Mouse (Mus musculus): ENCODE results near the gene Adar. TPM values are rescaled to one million over a fixed set of nuclear protein-coding genes. Genes with fewer than 3 reads are reported as not detected.

Adar gene
- total RNA-seq (2021), result 100 to 1,000 TPM; 104 to 112 TPM

GRCm38 (mm10) chr3:89714359-89715206 lies at the start of gene Adar:
Gene Adar (plus strand): TSS chr3:89715022.
- DNase-seq (ENCODE audit: extremely low spot score in 1 of 2, low spot score in 1 of 2), result peak; percentile 91 to 95

DNA sequence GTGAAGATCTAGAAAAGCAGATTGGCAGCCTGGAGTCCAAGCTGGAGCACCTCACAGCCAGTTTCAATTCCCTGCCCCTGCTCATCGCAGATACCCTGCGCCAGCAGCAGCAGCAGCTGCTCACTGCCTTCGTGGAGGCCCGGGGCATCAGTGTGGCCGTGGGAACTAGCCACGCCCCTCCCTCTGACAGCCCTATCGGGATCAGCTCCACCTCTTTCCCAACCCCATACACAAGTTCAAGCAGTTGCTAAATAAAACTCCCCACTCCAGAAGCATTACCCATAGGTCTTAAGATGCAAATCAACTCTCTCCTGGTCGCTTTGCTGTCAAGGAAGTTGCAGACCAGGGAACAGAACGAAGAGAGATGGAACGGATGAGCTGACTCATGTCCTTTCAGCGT lies 47.7 kb upstream of the Adar start:
- DNase-seq (ENCODE audit: extremely low spot score in 1 of 2, low spot score in 1 of 2), result no peak

GRCm38 (mm10) chr3:89671334-89671733 lies 43.5 kb upstream of the Adar start:
- no peak for DNase-seq (ENCODE audit: extremely low spot score in 1 of 2, low spot score in 1 of 2)

DNA sequence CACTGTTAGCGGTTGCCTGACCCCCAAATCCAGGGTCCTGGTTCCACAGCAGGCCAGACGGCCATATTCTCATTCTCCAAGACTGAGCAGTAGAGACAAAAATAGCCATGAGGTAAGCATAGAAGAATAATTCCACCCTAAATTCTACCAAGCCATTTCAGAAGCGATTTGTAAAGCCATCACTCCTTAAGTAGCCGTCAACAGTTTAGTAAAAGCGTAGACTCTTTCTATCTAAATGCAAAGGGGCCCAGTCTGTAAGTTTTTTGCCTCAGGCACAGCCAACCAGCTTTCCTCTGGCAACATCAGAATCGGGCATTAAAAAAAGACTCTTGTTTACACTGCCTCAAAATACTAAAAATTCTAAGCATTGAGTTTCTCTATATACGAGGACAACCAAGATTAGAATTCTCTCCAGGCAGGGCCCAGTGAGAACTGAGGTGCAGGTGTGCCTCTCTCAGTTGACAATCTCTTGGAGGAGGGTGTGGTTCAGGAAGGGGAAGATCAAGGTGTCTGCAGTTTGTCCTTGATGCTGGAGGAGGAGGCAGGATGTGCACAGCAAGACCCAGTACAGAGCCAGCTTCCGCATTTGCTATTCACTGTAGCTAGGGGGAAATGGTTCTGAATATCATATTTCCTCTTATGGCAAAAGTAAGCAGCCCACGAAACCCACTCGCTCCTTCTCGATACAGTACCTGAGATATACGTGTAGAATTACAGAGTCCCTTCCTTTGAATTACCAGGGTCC lies 42.1 kb upstream of the Adar start:
- DNase-seq (ENCODE audit: extremely low spot score in 1 of 2, low spot score in 1 of 2), result no peak

GRCm38 (mm10) chr3:89677617-89678016 lies 37.2 kb upstream of the Adar start:
- no peak for DNase-seq (ENCODE audit: extremely low spot score in 1 of 2, low spot score in 1 of 2)

- no peak for DNase-seq (ENCODE audit: extremely low spot score in 1 of 2, low spot score in 1 of 2)
Measured at GRCm38 (mm10) chr3:89686031-89686430, 28.8 kb upstream of the Adar start.

DNA sequence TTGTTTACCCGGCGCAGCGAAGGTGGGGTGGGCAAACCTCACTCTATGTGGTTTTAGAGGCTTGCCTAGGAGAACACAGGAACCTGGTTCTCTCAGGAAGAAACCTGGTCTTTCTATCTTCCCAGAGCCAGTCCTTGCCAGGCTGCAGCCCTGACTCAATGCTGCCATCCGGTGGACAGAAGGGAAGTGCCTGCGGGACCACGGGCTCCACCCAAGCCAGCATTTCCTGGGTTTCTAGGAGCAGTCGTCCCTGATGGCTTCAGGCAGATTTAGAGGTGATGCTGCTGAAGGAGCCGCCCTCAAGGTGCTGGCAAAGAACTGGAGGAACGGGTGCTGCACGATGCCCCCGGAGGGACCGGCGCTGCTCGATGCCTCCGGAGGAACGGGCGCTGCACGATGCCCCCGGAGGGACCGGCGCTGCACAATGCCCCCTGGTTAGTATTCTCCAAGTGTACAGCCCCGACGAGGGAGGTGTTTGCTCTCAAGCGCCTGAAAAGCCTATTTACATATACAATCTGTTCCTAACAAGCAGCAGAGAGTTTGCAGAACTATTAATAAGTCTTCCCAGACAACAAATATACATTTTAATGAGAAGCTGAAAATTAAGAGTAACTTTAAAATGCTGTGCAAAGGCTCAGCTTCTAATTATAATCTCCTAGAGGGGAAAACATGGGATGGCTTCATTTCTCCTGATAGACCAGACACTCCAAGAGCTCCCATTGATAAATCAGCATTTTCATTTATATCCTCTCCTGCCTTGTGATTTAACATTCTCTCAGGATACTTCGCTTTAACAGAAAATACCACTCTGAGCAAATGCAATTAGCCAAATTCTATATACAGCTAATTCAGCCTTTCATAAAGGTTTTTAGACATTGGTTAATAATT lies 25.9 kb upstream of the Adar start:
- DNase-seq (ENCODE audit: extremely low spot score in 1 of 2, low spot score in 1 of 2), result peak; percentile 86 to 96

DNA sequence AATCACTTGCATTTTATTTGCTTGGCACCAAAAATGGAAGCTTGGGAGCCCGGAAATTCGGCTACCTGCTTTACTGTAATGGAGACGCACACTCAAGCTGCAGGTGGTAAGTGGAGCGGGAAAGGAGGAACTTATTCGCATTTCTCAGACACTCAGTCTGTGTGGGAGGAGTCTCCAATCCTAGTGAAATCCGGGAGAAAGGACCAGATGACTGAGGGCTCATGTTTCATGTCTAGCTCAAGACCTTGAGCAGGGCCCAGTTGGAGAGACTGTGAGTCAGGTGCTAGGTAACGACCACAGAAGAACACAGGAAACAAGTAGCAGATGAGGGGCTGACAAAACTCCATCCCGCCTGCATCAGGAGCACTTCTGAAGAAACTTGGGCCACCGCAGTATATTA lies 23.0 kb upstream of the Adar start:
- DNase-seq (ENCODE audit: extremely low spot score in 1 of 2, low spot score in 1 of 2), result no peak

- peak in 1 of 2 experiments; percentile 18 for DNase-seq (ENCODE audit: extremely low spot score in 1 of 2, low spot score in 1 of 2)
Measured at GRCm38 (mm10) chr3:89696152-89696821, 18.5 kb upstream of the Adar start.

GRCm38 (mm10) chr3:89698958-89699357 lies 15.9 kb upstream of the Adar start:
- no peak for DNase-seq (ENCODE audit: extremely low spot score in 1 of 2, low spot score in 1 of 2)

GRCm38 (mm10) chr3:89700461-89700860 lies 14.4 kb upstream of the Adar start:
- no peak for DNase-seq (ENCODE audit: extremely low spot score in 1 of 2, low spot score in 1 of 2)

- DNase-seq (ENCODE audit: extremely low spot score in 1 of 2, low spot score in 1 of 2), result no peak
Measured at GRCm38 (mm10) chr3:89703596-89703995, 11.2 kb upstream of the Adar start.

GRCm38 (mm10) chr3:89704064-89704463 lies 10.8 kb upstream of the Adar start:
- DNase-seq (ENCODE audit: extremely low spot score in 1 of 2, low spot score in 1 of 2), result no peak

DNA sequence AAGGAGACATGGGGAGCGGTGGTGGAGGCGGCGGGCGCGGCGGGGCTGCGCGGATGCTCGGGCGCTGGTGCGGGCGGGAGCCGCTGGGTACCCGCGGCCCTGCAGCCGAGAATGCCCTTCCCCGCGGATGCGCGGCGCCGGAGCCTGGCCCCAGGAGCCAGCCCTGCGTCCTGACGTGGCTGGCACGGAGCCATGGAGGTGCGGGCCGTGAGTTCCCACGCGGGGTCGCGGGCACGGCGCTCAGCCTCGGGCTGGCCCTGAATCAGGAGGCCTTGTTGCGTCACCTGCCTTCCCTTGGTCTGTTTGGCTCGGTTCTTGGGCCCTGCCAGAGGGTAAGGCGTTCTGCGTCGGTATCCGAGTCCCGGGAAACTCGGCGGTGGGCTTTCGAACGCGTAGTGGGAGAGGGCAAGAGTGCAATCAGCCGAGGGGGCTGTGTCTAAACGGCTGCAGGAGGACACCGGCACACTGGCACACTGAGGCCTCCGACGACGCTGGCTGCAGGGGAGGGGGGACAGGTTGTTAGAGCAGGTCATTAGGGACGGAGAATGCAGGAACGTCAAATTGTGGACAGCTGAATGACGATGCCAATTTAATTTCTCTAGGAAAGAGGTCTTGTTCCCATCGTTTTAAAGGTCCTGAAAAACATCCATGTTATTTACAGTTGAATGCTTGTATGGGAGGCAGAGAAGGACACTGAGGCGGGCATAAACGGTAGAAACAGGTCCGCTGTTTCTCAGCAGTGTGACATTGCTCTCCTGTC lies 565 bp downstream of the Adar start:
- peak in 1 of 2 experiments; percentile 47 for DNase-seq (ENCODE audit: extremely low spot score in 1 of 2, low spot score in 1 of 2)

DNA sequence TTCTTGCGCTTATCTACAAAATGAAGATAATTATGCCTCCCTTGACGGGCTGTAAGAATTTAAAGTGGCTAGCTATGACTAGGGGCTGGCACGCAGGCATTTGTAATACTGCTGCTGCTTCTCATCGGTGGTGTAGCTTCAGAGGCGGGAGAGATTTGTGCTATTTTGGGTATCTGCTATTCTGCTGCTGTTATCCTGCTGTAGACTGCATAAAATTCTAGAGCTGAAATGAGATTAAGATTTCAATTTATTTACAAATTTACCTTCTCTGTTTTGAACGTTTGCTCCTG lies 1.1 kb downstream of the Adar start:
- DNase-seq (ENCODE audit: extremely low spot score in 1 of 2, low spot score in 1 of 2), result no peak

DNA sequence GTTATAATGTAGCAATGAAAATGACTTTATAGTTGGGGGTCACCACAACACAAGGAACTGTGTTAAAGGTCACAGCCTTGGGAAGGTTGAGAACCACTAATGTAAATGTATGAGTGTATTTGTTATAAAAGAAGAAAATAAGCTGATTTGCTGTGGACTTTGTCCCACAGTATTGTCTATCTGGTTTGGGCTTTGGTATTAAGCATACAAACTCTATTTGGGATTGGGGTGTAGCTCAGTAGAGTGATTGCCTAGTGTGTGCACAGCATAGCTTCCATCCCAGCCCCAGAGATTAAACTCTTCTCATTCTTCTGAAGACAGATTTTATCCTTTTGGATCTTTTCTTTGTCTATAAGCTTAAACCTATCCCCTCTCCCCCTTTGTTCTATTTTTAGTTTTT lies 7.2 kb downstream of the Adar start:
- DNase-seq (ENCODE audit: extremely low spot score in 1 of 2, low spot score in 1 of 2), result no peak

GRCm38 (mm10) chr3:89723400-89724084 lies 8.7 kb downstream of the Adar start:
- no peak for DNase-seq (ENCODE audit: extremely low spot score in 1 of 2, low spot score in 1 of 2)

GRCm38 (mm10) chr3:89727028-89727427 lies 12.2 kb downstream of the Adar start:
- DNase-seq (ENCODE audit: extremely low spot score in 1 of 2, low spot score in 1 of 2), result no peak

GRCm38 (mm10) chr3:89728848-89729247 lies 14.0 kb downstream of the Adar start:
- no peak for DNase-seq (ENCODE audit: extremely low spot score in 1 of 2, low spot score in 1 of 2)
